Mouse (Mus musculus) cerebellum, adult 8-10 months (tissue): ENCODE data around the gene Krt76.

Source experiments
- DNase-seq: peaks from one replicate; pipeline ENCODE4 v3.0.0; 2022

The Krt76 gene

GRCm38 (mm10) chr15:101859735-101860170, 33.0 kb downstream of the Krt76 start:
- DNase-seq, result no peak

- no peak for DNase-seq
Observed at GRCm38 (mm10) chr15:101858673-101859425, 33.9 kb downstream of the Krt76 start.

- DNase-seq, result no peak
Observed at GRCm38 (mm10) chr15:101856696-101857095, 36.0 kb downstream of the Krt76 start.

GRCm38 (mm10) chr15:101855732-101856131, 37.0 kb downstream of the Krt76 start:
- DNase-seq, result no peak

GRCm38 (mm10) chr15:101854294-101854693, 38.4 kb downstream of the Krt76 start:
- no peak for DNase-seq

GRCm38 (mm10) chr15:101852571-101852970, 40.1 kb downstream of the Krt76 start:
- DNase-seq, result no peak

GRCm38 (mm10) chr15:101850694-101851093, 42.0 kb downstream of the Krt76 start, which contains the start of gene Krt1:
Gene Krt1 (minus strand): TSS chr15:101850794.
- no peak for DNase-seq

GRCm38 (mm10) chr15:101845971-101846403, 46.7 kb downstream of the Krt76 start:
- no peak for DNase-seq

- no peak for DNase-seq
Observed at GRCm38 (mm10) chr15:101843192-101843591, 49.5 kb downstream of the Krt76 start.

- no peak for DNase-seq
Observed at GRCm38 (mm10) chr15:101834784-101835328, 57.9 kb downstream of the Krt76 start.
